30 mouse cellular contexts compared by ENCODE assay signal in the genomic region with DNA sequence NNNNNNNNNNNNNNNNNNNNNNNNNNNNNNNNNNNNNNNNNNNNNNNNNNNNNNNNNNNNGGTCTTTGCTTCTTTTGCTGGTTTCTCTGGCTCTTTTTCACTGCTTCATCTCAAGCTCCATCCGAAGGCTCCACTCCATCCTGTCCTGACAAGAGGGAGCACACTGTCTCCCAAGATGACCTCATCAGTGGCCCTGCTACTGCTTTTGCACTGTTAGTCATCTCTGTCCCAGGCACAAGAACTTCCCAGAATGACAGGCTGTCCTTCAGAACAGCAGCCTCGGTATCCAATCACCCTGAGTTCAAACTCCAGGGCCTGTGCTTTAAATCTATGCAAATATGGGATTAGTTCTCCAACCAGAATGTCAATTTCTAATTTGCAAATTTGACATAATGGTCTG. TPM values are rescaled to one million over a fixed set of nuclear protein-coding genes. Genes with fewer than 3 reads are reported as not detected.
"Had no signal": no experiment of that assay in that cellular context is flagged by ENCODE, and none has a peak within 500 bp of the region (broad histone marks: within the 10 kb centered on the region; RNA-seq: fewer than 3 reads in every experiment).

No protein-coding gene starts in this region.

- DNase-seq: gastrocnemius, postnatal 14 days; gastrocnemius, postnatal 36 days; heart, adult 11 months; heart, postnatal 10 days; heart, postnatal 4 days; kidney, adult 18-20 months; kidney, adult 8-10 months; kidney, postnatal 10 days; kidney, postnatal 25 days; kidney, postnatal 4 days had no signal

- H3K4me1 ChIP-seq: heart, embryonic 12.5 days; hindbrain, embryonic 12.5 days; intestine, embryonic 15.5 days; limb, embryonic 13.5 days; limb, embryonic 15.5 days; liver, embryonic 12.5 days had no signal

- H3K27me3 ChIP-seq: intestine, embryonic 15.5 days; limb, embryonic 13.5 days; limb, embryonic 15.5 days; liver, embryonic 12.5 days had no signal

- H3K9ac ChIP-seq: heart, embryonic 12.5 days; hindbrain, embryonic 12.5 days; hindbrain, embryonic 14.5 days; intestine, embryonic 15.5 days; limb, embryonic 13.5 days; limb, embryonic 15.5 days; liver, embryonic 12.5 days; liver, embryonic 14.5 days had no signal

- H3K27ac ChIP-seq: heart, embryonic 10.5 days; hindbrain, embryonic 10.5 days; hindbrain, embryonic 12.5 days; hindbrain, embryonic 14.5 days; intestine, embryonic 15.5 days; layer of hippocampus, adult 2 months; left cerebral cortex, adult 2 months; limb, embryonic 13.5 days; limb, embryonic 15.5 days; liver, embryonic 12.5 days; liver, embryonic 14.5 days had no signal

- H3K36me3 ChIP-seq: heart, embryonic 10.5 days; heart, embryonic 12.5 days; hindbrain, embryonic 10.5 days; hindbrain, embryonic 12.5 days; intestine, embryonic 15.5 days; limb, embryonic 13.5 days; limb, embryonic 15.5 days; liver, embryonic 12.5 days had no signal

- H3K4me3 ChIP-seq: heart, embryonic 10.5 days; heart, embryonic 12.5 days; hindbrain, embryonic 10.5 days; hindbrain, embryonic 12.5 days; intestine, embryonic 15.5 days; layer of hippocampus, adult 2 months; left cerebral cortex, adult 2 months; limb, embryonic 13.5 days; limb, embryonic 15.5 days; liver, embryonic 12.5 days had no signal

RNA-seq across cellular contexts. Expression of a gene that starts 28.9 kb away (rescaled TPM):
- total RNA-seq: gastrocnemius, adult 18-20 months; gastrocnemius, adult 8-10 months; gastrocnemius, postnatal 14 days; gastrocnemius, postnatal 36 days; heart, adult 8-10 months; heart, postnatal 10 days; heart, postnatal 25 days; heart, postnatal 4 days; liver, adult 2 months had no signal
- polyA plus RNA-seq: gonadal fat pad, adult 2 months; inflammation-experienced regulatory T-cells, adult 6 months; liver, adult 2 months; liver, embryonic 16.5 days had no signal
